Mouse (Mus musculus) CH12.LX (cell line): Measurements from ENCODE around the gene Catip. TPM values are rescaled to one million over a fixed set of nuclear protein-coding genes. Genes with fewer than 3 reads are reported as not detected.
A peak's percentile ranks its signal among the peaks of the same experiment; 100 is the strongest.

ENCODE experiments used
- DNase-seq: peaks from one replicate; pipeline ENCODE4 v3.0.0-alpha.2; 2013; ENCODE audit errors: extremely low read depth
- H3K27ac ChIP-seq: 2 replicates; pipeline ENCODE4 v1.5.1; 2012; ENCODE audit warnings: low read depth, mild to moderate bottlenecking, control low read depth, moderate library complexity; ENCODE audit not compliant: insufficient read depth
- H3K27me3 ChIP-seq: replicated peaks from 2 replicates; pipeline ENCODE3; 2012; ENCODE audit warnings: inconsistent platforms
- H3K36me3 ChIP-seq, 2 experiments: replicated peaks in 1 of 2; 2 replicates each; pipeline versions ENCODE3 to v1.6.1; 2012; ENCODE audit warnings: inconsistent platforms in 1 of 2, low read length in 1 of 2, mild to moderate bottlenecking in 1 of 2, mixed read lengths in 1 of 2, moderate library complexity in 1 of 2; ENCODE audit not compliant: control insufficient read depth in 1 of 2, insufficient read depth in 1 of 2
- H3K4me1 ChIP-seq, 2 experiments: 2 replicates each; pipeline ENCODE4 v1.6.1; 2012; ENCODE audit warnings: inconsistent platforms in 1 of 2, moderate library complexity in 1 of 2; ENCODE audit not compliant: insufficient read depth in 2 of 2, control insufficient read depth in 1 of 2
- H3K4me2 ChIP-seq: 2 replicates; pipeline ENCODE4 v1.6.1; 2012; ENCODE audit warnings: low read depth, mild to moderate bottlenecking, control low read depth; ENCODE audit not compliant: poor library complexity, insufficient read depth, severe bottlenecking
- H3K4me3 ChIP-seq, 3 experiments: fragments of 150-350 bp in 1 of 3; sonication (generic) in 1 of 3; replicated peaks in 1 of 3; 2 replicates each; pipeline versions ENCODE3 to v1.5.1; 2011 to 2012; ENCODE audit warnings: low read depth in 2 of 3, low read length in 2 of 3, mild to moderate bottlenecking in 2 of 3, moderate library complexity in 2 of 3, control low read depth in 1 of 3, improper control_type of control experiment in 1 of 3, inconsistent platforms in 1 of 3, mixed read lengths in 1 of 3; ENCODE audit not compliant: poor library complexity in 1 of 3
- H3K79me2 ChIP-seq: replicated peaks from 2 replicates; pipeline ENCODE4 v1.6.1; 2012; ENCODE audit warnings: mild to moderate bottlenecking, moderate library complexity; ENCODE audit not compliant: control insufficient read depth, poor library complexity, insufficient read depth, severe bottlenecking; ENCODE audit errors: extremely low read depth
- H3K9ac ChIP-seq: 2 replicates; pipeline ENCODE4 v1.6.1; 2012; ENCODE audit warnings: low read depth, mild to moderate bottlenecking, control low read depth, moderate library complexity; ENCODE audit not compliant: insufficient read depth
- H3K9me3 ChIP-seq: replicated peaks from 2 replicates; pipeline ENCODE3; 2012; ENCODE audit warnings: low read length, inconsistent platforms, mixed read lengths
- BHLHE40 ChIP-seq: IDR thresholded peaks from 2 replicates; pipeline ENCODE4 v1.6.1; 2011; ENCODE audit warnings: mild to moderate bottlenecking, low read depth, low read length, improper control_type of control experiment
- CHD1 ChIP-seq: IDR thresholded peaks from 2 replicates; pipeline ENCODE4 v1.6.1; 2012; ENCODE audit warnings: low read depth, low read length, improper control_type of control experiment, inconsistent platforms
- CHD2 ChIP-seq: IDR thresholded peaks from 2 replicates; pipeline ENCODE4 v1.6.1; 2011; ENCODE audit warnings: low read length, improper control_type of control experiment
- CTCF ChIP-seq, 2 experiments: IDR thresholded peaks in 1 of 2; conservative IDR thresholded peaks in 1 of 2; 2 replicates each; pipeline ENCODE4 v1.5.1; 2011 to 2012; ENCODE audit warnings: low read depth in 2 of 2, low read length in 2 of 2, improper control_type of control experiment in 1 of 2, inconsistent platforms in 1 of 2, mild to moderate bottlenecking in 1 of 2, moderate library complexity in 1 of 2
- E2F4 ChIP-seq: IDR thresholded peaks from 2 replicates; pipeline ENCODE4 v1.6.1; 2011; ENCODE audit warnings: low read depth, low read length, improper control_type of control experiment; ENCODE audit not compliant: insufficient replicate concordance
- ELF1 ChIP-seq: IDR thresholded peaks from 2 replicates; pipeline ENCODE4 v1.6.1; 2014; ENCODE audit warnings: low read depth, mild to moderate bottlenecking, inconsistent platforms, low read length, improper control_type of control experiment
- EP300 ChIP-seq: IDR thresholded peaks from 2 replicates; pipeline ENCODE4 v1.6.1; 2011; ENCODE audit warnings: low read length, improper control_type of control experiment
- ETS1 ChIP-seq: conservative IDR thresholded peaks from 2 replicates; pipeline ENCODE4 v1.6.1; 2012; ENCODE audit warnings: low read depth, mild to moderate bottlenecking, inconsistent platforms, low read length, improper control_type of control experiment, moderate library complexity
- GABPA ChIP-seq: IDR thresholded peaks from 2 replicates; pipeline ENCODE4 v1.6.1; 2012; ENCODE audit warnings: low read depth, low read length, improper control_type of control experiment, inconsistent platforms; ENCODE audit not compliant: insufficient replicate concordance
- HCFC1 ChIP-seq: IDR thresholded peaks from 2 replicates; pipeline ENCODE4 v1.6.1; 2012; ENCODE audit warnings: low read depth, mild to moderate bottlenecking, inconsistent platforms, low read length, improper control_type of control experiment
- IRF4 ChIP-seq: IDR thresholded peaks from 2 replicates; pipeline ENCODE4 v1.6.1; 2014; ENCODE audit warnings: low read depth, mild to moderate bottlenecking, inconsistent platforms, low read length, improper control_type of control experiment
- JUN ChIP-seq: IDR thresholded peaks from 2 replicates; pipeline ENCODE4 v1.6.1; 2011; ENCODE audit warnings: low read depth, mild to moderate bottlenecking, low read length, improper control_type of control experiment, moderate library complexity; ENCODE audit not compliant: insufficient read depth
- JUND ChIP-seq: conservative IDR thresholded peaks from 2 replicates; pipeline ENCODE4 v1.6.1; 2011; ENCODE audit warnings: low read depth, low read length, improper control_type of control experiment
- KAT2A ChIP-seq: IDR thresholded peaks from 2 replicates; pipeline ENCODE4 v1.6.1; 2012; ENCODE audit warnings: low read length, improper control_type of control experiment, inconsistent platforms; ENCODE audit not compliant: insufficient replicate concordance
- MAFK ChIP-seq: IDR thresholded peaks from 2 replicates; pipeline ENCODE4 v1.6.1; 2011; ENCODE audit warnings: low read length, improper control_type of control experiment; ENCODE audit not compliant: insufficient replicate concordance
- MAX ChIP-seq: IDR thresholded peaks from 2 replicates; pipeline ENCODE4 v1.6.1; 2011; ENCODE audit warnings: low read length, improper control_type of control experiment
- MAZ ChIP-seq: IDR thresholded peaks from 2 replicates; pipeline ENCODE4 v1.6.1; 2012; ENCODE audit warnings: low read depth, mild to moderate bottlenecking, inconsistent platforms, low read length, improper control_type of control experiment, moderate library complexity
- MEF2A ChIP-seq: IDR thresholded peaks from 2 replicates; pipeline ENCODE4 v1.6.1; 2014; ENCODE audit warnings: low read depth, mild to moderate bottlenecking, inconsistent platforms, low read length, improper control_type of control experiment, borderline replicate concordance
- MXI1 ChIP-seq: IDR thresholded peaks from 2 replicates; pipeline ENCODE4 v1.6.1; 2011; ENCODE audit warnings: mild to moderate bottlenecking, low read depth, low read length, improper control_type of control experiment
- MYC ChIP-seq: IDR thresholded peaks from 2 replicates; pipeline ENCODE4 v1.6.1; 2011; ENCODE audit warnings: low read depth, mild to moderate bottlenecking, improper control_type of control experiment, low read length
- NELFE ChIP-seq: IDR thresholded peaks from 2 replicates; pipeline ENCODE4 v1.6.1; 2011; ENCODE audit warnings: low read depth, low read length, improper control_type of control experiment
- NRF1 ChIP-seq: IDR thresholded peaks from 2 replicates; pipeline ENCODE4 v1.6.1; 2014; ENCODE audit warnings: low read depth, mild to moderate bottlenecking, inconsistent platforms, low read length, improper control_type of control experiment, moderate library complexity
- PAX5 ChIP-seq: IDR thresholded peaks from 2 replicates; pipeline ENCODE4 v1.6.1; 2012; ENCODE audit warnings: low read length, inconsistent platforms, mixed read lengths
- POLR2A ChIP-seq: IDR thresholded peaks from 2 replicates; pipeline ENCODE4 v1.6.1; 2011; ENCODE audit warnings: low read depth, mild to moderate bottlenecking, improper control_type of control experiment, low read length
- POLR2AphosphoS2 ChIP-seq: IDR thresholded peaks from 2 replicates; pipeline ENCODE4 v1.6.1; 2011; ENCODE audit warnings: low read depth, low read length, improper control_type of control experiment
- RAD21 ChIP-seq: IDR thresholded peaks from 2 replicates; pipeline ENCODE4 v1.6.1; 2011; ENCODE audit warnings: low read depth, mild to moderate bottlenecking, low read length, improper control_type of control experiment, moderate library complexity
- RCOR1 ChIP-seq: conservative IDR thresholded peaks from 2 replicates; pipeline ENCODE4 v1.6.1; 2012; ENCODE audit warnings: low read depth, mild to moderate bottlenecking, inconsistent platforms, low read length, improper control_type of control experiment
- SIN3A ChIP-seq: IDR thresholded peaks from 2 replicates; pipeline ENCODE4 v1.6.1; 2012; ENCODE audit warnings: low read length, improper control_type of control experiment, inconsistent platforms
- SMC3 ChIP-seq: IDR thresholded peaks from 2 replicates; pipeline ENCODE4 v1.6.1; 2011; ENCODE audit warnings: low read depth, low read length, improper control_type of control experiment
- TBP ChIP-seq: conservative IDR thresholded peaks from 2 replicates; pipeline ENCODE4 v1.6.1; 2011; ENCODE audit warnings: low read depth, low read length, improper control_type of control experiment
- TCF12 ChIP-seq: IDR thresholded peaks from 2 replicates; pipeline ENCODE4 v1.6.1; 2014; ENCODE audit warnings: low read depth, mild to moderate bottlenecking, inconsistent platforms, low read length, improper control_type of control experiment
- UBTF ChIP-seq: IDR thresholded peaks from 2 replicates; pipeline ENCODE4 v1.6.1; 2012; ENCODE audit warnings: low read depth, mild to moderate bottlenecking, inconsistent platforms, low read length, improper control_type of control experiment, moderate library complexity
- USF1 ChIP-seq: IDR thresholded peaks from 2 replicates; pipeline ENCODE4 v1.6.1; 2014; ENCODE audit warnings: low read depth, mild to moderate bottlenecking, inconsistent platforms, low read length, improper control_type of control experiment
- USF2 ChIP-seq: conservative IDR thresholded peaks from 2 replicates; pipeline ENCODE4 v1.6.1; 2011; ENCODE audit warnings: low read depth, low read length, improper control_type of control experiment
- ZC3H11A ChIP-seq: IDR thresholded peaks from 2 replicates; pipeline ENCODE4 v1.6.1; 2012; ENCODE audit warnings: low read depth, mild to moderate bottlenecking, inconsistent platforms, low read length, improper control_type of control experiment
- ZKSCAN1 ChIP-seq: IDR thresholded peaks from 2 replicates; pipeline ENCODE4 v1.6.1; 2012; ENCODE audit warnings: low read depth, inconsistent platforms, low read length, improper control_type of control experiment, borderline replicate concordance
- ZMIZ1 ChIP-seq: IDR thresholded peaks from 2 replicates; pipeline ENCODE4 v1.6.1; 2012; ENCODE audit warnings: low read depth, mild to moderate bottlenecking, inconsistent platforms, low read length, improper control_type of control experiment
- ZNF384 ChIP-seq: IDR thresholded peaks from 2 replicates; pipeline ENCODE4 v1.6.1; 2012; ENCODE audit warnings: low read depth, low read length, improper control_type of control experiment, inconsistent platforms
- dilution Hi-C: fragments of 300-500 bp; cut with MboI; formaldehyde crosslinking; loops from 2 replicates; pipeline ENCODE4 v1.14.3; 2020; ENCODE audit warnings: low sequenced_read_pairs; ENCODE audit not compliant: extremely low pct_unique_long_range_greater_than_20kb, extremely low pct_ligation_motif_present
- in situ Hi-C: fragments of 300-500 bp; cut with MboI; formaldehyde crosslinking; loops from 3 replicates; pipeline ENCODE4 v1.14.3; 2019; ENCODE audit warnings: low sequenced_read_pairs, low pct_ligation_motif_present, low pct_unique_long_range_greater_than_20kb, mixed read lengths
- polyA plus RNA-seq: library from polyadenylated mRNA; unstranded; fragments of >175 nt; gene quantifications from 2 replicates; pipeline ENCODE4 v1.2.1, GENCODE M21; 2012; ENCODE audit warnings: low read depth; ENCODE audit not compliant: insufficient read length
- total RNA-seq, 2 experiments: library from RNA; depleted of rRNA; stranded (reverse); fragments of 300-350 nt in 1 of 2; fragments of >200 nt in 1 of 2; gene quantifications; 2 replicates each; pipeline ENCODE4 v1.2.3; 2012 to 2014

The Catip gene
- total and polyA plus RNA-seq, 3 experiments: 0.11 to 2.6 (median 0.30) TPM

- Histone ChIP-seq H3K4me2 (peak overlapping the region; percentile 39), H3K79me2 (peaks cover 26% of the 10 kb centered on the region), H3K9me3 (no peaks in the 10 kb centered on the region), H3K4me1 (peaks cover 59 to 88% of the 10 kb centered on the region in 2 experiments), H3K27me3 (no peaks in the 10 kb centered on the region), H3K9ac (peak overlapping the region; percentile 46), H3K36me3 (peaks cover 79 to 85% of the 10 kb centered on the region in 2 experiments), H3K4me3 (peak overlapping the region; percentile 45 to 59 (median 56)), H3K27ac (peak overlapping the region; percentile 100)
- 0 out of 2 replicates have a peak, but pooled peaks have one; percentile 20 for TF ChIP-seq JUND
- no peak; the same call in 1 of the 2 replicates for TF ChIP-seq MAFK
- TF ChIP-seq POLR2A: peak; percentile 50
- TF ChIP-seq UBTF: peak; percentile 61; the same call in 1 of the 2 replicates
- no peak for TF ChIP-seq KAT2A
- TF ChIP-seq ZKSCAN1: no peak
- no peak for TF ChIP-seq USF2
- TF ChIP-seq ZMIZ1: peak; percentile 22; the same call in 1 of the 2 replicates
- peak; percentile 85 for TF ChIP-seq MAZ
- TF ChIP-seq TBP: 0 out of 2 replicates have a peak, but pooled peaks have one; percentile 49
- peak; percentile 83 for TF ChIP-seq MEF2A
- no peak; the same call in 1 of the 2 replicates for TF ChIP-seq ZNF384
- peak; percentile 92 for TF ChIP-seq CHD2
- peak; percentile 82 for TF ChIP-seq IRF4
- 0 out of 2 replicates have a peak, but pooled peaks have one; percentile 2 for TF ChIP-seq SMC3
- no peak for TF ChIP-seq GABPA
- TF ChIP-seq MXI1: peak; percentile 70; the same call in 1 of the 2 replicates
- no peak for TF ChIP-seq E2F4
- 0 out of 2 replicates have a peak, but pooled peaks have one; percentile 35 for TF ChIP-seq RCOR1
- TF ChIP-seq SIN3A: peak; percentile 84
- no peak for TF ChIP-seq POLR2AphosphoS2
- no peak for TF ChIP-seq CHD1
- TF ChIP-seq NELFE: 0 out of 2 replicates have a peak, but pooled peaks have one; percentile 48
- peak; percentile 87 for TF ChIP-seq EP300
- no peak for TF ChIP-seq NRF1
- peak; percentile 27; the same call in 1 of the 2 replicates for TF ChIP-seq ELF1
- TF ChIP-seq MAX: peak; percentile 62; the same call in 1 of the 2 replicates
- no peak for TF ChIP-seq CTCF (conservative IDR thresholded peaks at IDR 0.05 in 1 of 2, IDR thresholded peaks at IDR 0.05 in 1 of 2; ENCODE audit: low read depth in 2 of 2, low read length in 2 of 2)
- no peak for TF ChIP-seq USF1
- peak; percentile 24; the same call in 1 of the 2 replicates for TF ChIP-seq HCFC1
- peak; percentile 76 for TF ChIP-seq ETS1
- peak; percentile 58; the same call in 1 of the 2 replicates for TF ChIP-seq MYC
- no peak for TF ChIP-seq RAD21
- TF ChIP-seq PAX5: no peak
- no peak for TF ChIP-seq ZC3H11A
- no peak for TF ChIP-seq JUN
- peak; percentile 91 for TF ChIP-seq BHLHE40
- TF ChIP-seq TCF12: peak; percentile 90
- peak; percentile 90 for DNase-seq
- in situ Hi-C loops (no loop called here), dilution Hi-C loops (no loop called here)
These were observed 10.6 kb upstream of the Catip start for GRCm38 (mm10) chr1:74351185-74351769.
